Mouse (Mus musculus) megakaryocyte-erythroid progenitor cell, adult 5 weeks (primary cell): Measurements from ENCODE around the gene Fn3krp. TPM values are rescaled to one million over a fixed set of nuclear protein-coding genes. Genes with fewer than 3 reads are reported as not detected.

Experiments
- polyA plus RNA-seq: library from polyadenylated mRNA; stranded (reverse); fragments of >175 nt; gene quantifications from 2 replicates; pipeline ENCODE4 v1.2.3, GENCODE M21; 2012

The Fn3krp gene
- polyA plus RNA-seq: 2.2 and 2.8 TPM in 2 replicates

GRCm38 (mm10) chr11:121420830-121421552 lies at the start of gene Fn3krp:
Fn3krp (plus strand) TSS chr11:121421401.

DNA sequence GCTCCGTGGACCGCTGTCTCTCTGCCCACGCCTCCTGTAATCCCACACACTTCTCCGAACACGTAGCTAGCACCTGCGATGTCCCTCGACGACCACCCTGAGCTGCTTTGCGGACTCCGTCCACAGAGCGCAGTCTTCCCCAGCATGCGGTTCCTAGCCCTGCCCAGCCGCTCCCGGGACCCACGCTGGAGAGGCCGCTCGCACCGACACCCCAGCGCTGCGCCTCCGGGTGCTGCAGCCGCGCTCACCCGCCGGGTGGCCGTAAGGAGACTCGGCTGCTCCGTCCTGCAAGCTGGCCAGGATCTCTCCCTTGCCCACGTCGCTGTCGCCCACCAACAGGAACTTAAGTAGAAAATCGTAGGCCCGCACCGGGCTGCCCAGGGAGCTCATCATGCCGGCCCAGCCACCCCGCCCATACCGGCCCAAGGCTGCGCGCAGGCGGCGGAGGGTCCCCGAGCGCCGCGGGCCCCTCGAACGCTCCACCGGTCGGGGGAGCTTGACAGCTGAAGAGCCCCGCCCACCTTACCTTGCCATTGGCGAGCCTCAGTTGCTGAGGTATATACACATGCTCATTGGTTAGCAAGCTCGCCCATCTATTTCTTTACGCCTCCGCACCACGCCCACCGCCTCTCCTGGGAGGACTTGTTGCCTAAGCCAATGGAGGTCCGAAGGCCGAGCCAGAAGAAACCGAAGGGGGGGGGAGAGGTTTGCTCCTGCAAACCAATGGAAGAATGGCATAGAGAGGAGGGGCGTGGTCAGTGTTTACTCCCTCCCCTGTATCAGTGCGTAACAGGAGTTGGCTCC lies 33.2 kb upstream of the Fn3krp start, which contains the start of gene Rab40b:
TSS of gene Rab40b (minus strand) at position 502 of the 804 bp plus-strand sequence.

DNA sequence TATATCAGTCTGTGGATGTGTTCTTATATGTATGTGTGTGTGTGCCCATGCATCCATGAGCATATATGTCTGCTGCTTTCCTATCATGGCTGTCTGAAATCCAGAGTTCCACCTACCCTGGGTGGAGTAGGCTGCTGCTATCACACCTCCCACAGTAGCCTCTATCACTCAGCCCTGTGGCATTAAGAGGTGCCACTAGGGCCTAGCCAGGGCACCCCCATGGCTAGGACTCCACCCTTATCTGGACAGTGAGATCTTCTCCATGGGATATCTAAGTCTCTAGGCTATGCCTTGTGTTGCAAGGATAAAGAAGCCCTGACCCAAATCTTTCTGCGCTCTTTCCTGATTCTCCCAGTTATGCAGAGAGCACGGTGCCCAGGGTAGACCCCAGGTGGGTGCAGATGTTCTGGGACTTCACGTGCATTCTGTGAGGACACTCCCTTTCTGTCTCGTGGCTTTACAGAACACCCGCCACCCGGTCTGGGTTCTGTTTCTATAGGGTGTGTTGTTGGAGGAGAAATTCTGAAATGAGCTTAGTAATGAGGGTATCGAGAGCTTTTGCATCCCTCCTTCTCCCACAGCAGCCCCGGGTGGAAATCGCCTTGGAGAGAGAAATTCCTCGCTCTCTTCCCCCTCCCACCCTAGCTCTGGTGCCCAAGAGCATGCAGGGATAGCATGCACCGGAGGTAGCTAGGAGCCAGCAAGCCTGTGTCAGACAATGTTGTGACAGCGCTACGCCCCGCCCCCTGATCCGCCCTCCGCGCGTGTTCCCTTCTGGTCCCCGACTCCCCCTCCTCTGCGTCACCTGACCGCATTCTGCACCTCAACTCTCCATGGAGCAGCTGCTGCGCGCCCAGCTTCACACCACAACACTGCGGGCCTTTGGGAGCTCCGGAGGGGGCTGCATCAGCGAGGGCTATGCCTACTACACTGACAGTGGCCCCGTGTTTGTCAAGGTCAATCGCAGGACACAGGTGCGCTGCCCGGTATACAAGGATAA lies 13.3 kb downstream of the Fn3krp start, which contains the start of gene Fn3k:
TSS of gene Fn3k (plus strand) at position 758 of the 1,000 bp plus-strand sequence.

GRCm38 (mm10) chr11:121451753-121452635 lies 30.8 kb downstream of the Fn3krp start, which contains the start of gene Tbcd:
Tbcd (plus strand) TSS chr11:121451949.

Other genes with a start within 250 kb of the Fn3krp start
- 7.2 and 7.6 TPM in 2 replicates for gene Hexdc, start 217.0 kb upstream of the Fn3krp start, polyA plus RNA-seq
- 14.7 and 17.2 TPM in 2 replicates for gene Ogfod3, start 216.7 kb upstream of the Fn3krp start, polyA plus RNA-seq
- gene Cybc1, start 192.1 kb upstream of the Fn3krp start, polyA plus RNA-seq: 23.5 and 27.6 TPM in 2 replicates
- gene Narf, start 184.1 kb upstream of the Fn3krp start, polyA plus RNA-seq: 3.7 and 4.5 TPM in 2 replicates
- gene Foxk2, start 161.4 kb upstream of the Fn3krp start, polyA plus RNA-seq: 25.9 and 30.6 TPM in 2 replicates
- gene Wdr45b, start 67.0 kb upstream of the Fn3krp start, polyA plus RNA-seq: 28.4 and 38.6 TPM in 2 replicates
- 0.88 and 1.3 TPM in 2 replicates for gene Rab40b, start 33.1 kb upstream of the Fn3krp start, polyA plus RNA-seq
- gene Fn3k, start 13.5 kb downstream of the Fn3krp start, polyA plus RNA-seq: 0.12 and 0.29 TPM in 2 replicates
- 4.7 and 5.6 TPM in 2 replicates for gene Tbcd, start 30.5 kb downstream of the Fn3krp start, polyA plus RNA-seq
- gene Zfp750, start 97.9 kb downstream of the Fn3krp start, polyA plus RNA-seq: 0.05 TPM in 2 replicates